In genomic region chr2:9587389-9587788, GRCm38 (mm10) we compare ENCODE assay signal across 12 mouse cellular contexts.
"Had no signal": no experiment of that assay in that cellular context is flagged by ENCODE, and none has a peak within 500 bp of the region (broad histone marks: within the 10 kb centered on the region; RNA-seq: fewer than 3 reads in every experiment).

No protein-coding gene starts in this region.

- DNase-seq: kidney, adult 11 months; kidney, adult 8-10 months; kidney, postnatal 10 days; kidney, postnatal 36 days; left cerebral cortex, postnatal 4 days; liver, postnatal 0 days; lung, embryonic 14.5 days; retina, postnatal 1 day; right cerebral cortex, postnatal 25 days; spleen, adult 18-20 months had no signal

- ATAC-seq: liver, postnatal 0 days; lung, postnatal 0 days; midbrain, embryonic 15.5 days had no signal
